Mouse (Mus musculus): ENCODE measurements around the gene Atp9a.
"Not testable (repeated sequence)": the region's sequence is repeated elsewhere in the genome, so short reads cannot be mapped to it uniquely, and the experiment has no call there.

The Atp9a gene

GRCm38 (mm10) chr2:168742059-168742627, at the start of gene Atp9a:
TSS of gene Atp9a (minus strand) at chr2:168742409.
- peak; percentile 77 for DNase-seq

GRCm38 (mm10) chr2:168791115-168791802, 49.0 kb upstream of the Atp9a start:
- no peak for DNase-seq

- no peak for DNase-seq
Measured at GRCm38 (mm10) chr2:168786174-168786573, 44.0 kb upstream of the Atp9a start.

- no peak for DNase-seq
Measured at GRCm38 (mm10) chr2:168780596-168780995, 38.4 kb upstream of the Atp9a start.

GRCm38 (mm10) chr2:168780024-168780423, 37.8 kb upstream of the Atp9a start:
- no peak for DNase-seq

GRCm38 (mm10) chr2:168777481-168777880, 35.3 kb upstream of the Atp9a start:
- DNase-seq: no peak

GRCm38 (mm10) chr2:168776238-168776637, 34.0 kb upstream of the Atp9a start:
- no peak for DNase-seq

- no peak for DNase-seq
Measured at GRCm38 (mm10) chr2:168769259-168769658, 27.1 kb upstream of the Atp9a start.

- no peak for DNase-seq
Measured at GRCm38 (mm10) chr2:168767582-168767981, 25.4 kb upstream of the Atp9a start, which contains the start of gene Sall4. TSS of gene Sall4 (minus strand) at chr2:168767943.

- peak; percentile 25 for DNase-seq
Measured at GRCm38 (mm10) chr2:168766538-168767361, 24.5 kb upstream of the Atp9a start.

GRCm38 (mm10) chr2:168765696-168766537, 23.7 kb upstream of the Atp9a start:
- no peak for DNase-seq

GRCm38 (mm10) chr2:168765065-168765681, 23.0 kb upstream of the Atp9a start:
- DNase-seq: peak; percentile 79

GRCm38 (mm10) chr2:168764460-168764867, 22.3 kb upstream of the Atp9a start:
- no peak for DNase-seq

- no peak for DNase-seq
Measured at GRCm38 (mm10) chr2:168763785-168764184, 21.6 kb upstream of the Atp9a start.

- no peak for DNase-seq
Measured at GRCm38 (mm10) chr2:168762411-168762815, 20.2 kb upstream of the Atp9a start.

- DNase-seq: no peak
Measured at GRCm38 (mm10) chr2:168761954-168762353, 19.7 kb upstream of the Atp9a start.

GRCm38 (mm10) chr2:168761141-168761540, 18.9 kb upstream of the Atp9a start:
- DNase-seq: no peak

- DNase-seq: not testable (repeated sequence)
Measured at GRCm38 (mm10) chr2:168744406-168744805, 2.2 kb upstream of the Atp9a start.

GRCm38 (mm10) chr2:168742649-168743048, 440 bp upstream of the Atp9a start:
- peak; percentile 79 for DNase-seq

- peak; percentile 90 for DNase-seq
Measured at GRCm38 (mm10) chr2:168741273-168742058, 743 bp downstream of the Atp9a start.

GRCm38 (mm10) chr2:168740496-168740895, 1.7 kb downstream of the Atp9a start:
- DNase-seq: no peak

Data from kidney, postnatal 10 days (tissue).